Mouse (Mus musculus) intestine, embryonic 15.5 days (tissue): ENCODE results near the gene Gstz1. TPM values are rescaled to one million over a fixed set of nuclear protein-coding genes. Genes with fewer than 3 reads are reported as not detected.

ENCODE experiments used
- ATAC-seq: fragments of 200-750 bp; cut with Nextera tagmentation; 2 replicates; pipeline ENCODE4 v1.8.0; 2017; ENCODE audit warnings: moderate TSS enrichment, moderate library complexity
- H3K27ac ChIP-seq: fragments of 300-500 bp; sonication (generic); 2 replicates; pipeline ENCODE4 v1.5.1; 2015; ENCODE audit warnings: mild to moderate bottlenecking, inconsistent platforms
- H3K27me3 ChIP-seq: fragments of 300-500 bp; sonication (generic); replicated peaks from 2 replicates; pipeline ENCODE4 v1.6.1; 2015; ENCODE audit warnings: inconsistent platforms
- H3K36me3 ChIP-seq: fragments of 300-500 bp; sonication (generic); 2 replicates; pipeline ENCODE4 v1.6.1; 2015; ENCODE audit warnings: inconsistent platforms
- H3K4me1 ChIP-seq: fragments of 300-500 bp; sonication (generic); replicated peaks from 2 replicates; pipeline ENCODE4 v1.6.1; 2015; ENCODE audit warnings: inconsistent platforms
- H3K4me2 ChIP-seq: fragments of 300-500 bp; sonication (generic); replicated peaks from 2 replicates; pipeline ENCODE4 v1.6.1; 2015; ENCODE audit warnings: mild to moderate bottlenecking, inconsistent platforms
- H3K4me3 ChIP-seq: fragments of 300-500 bp; sonication (generic); replicated peaks from 2 replicates; pipeline ENCODE4 v1.5.1; 2015; ENCODE audit warnings: inconsistent platforms
- H3K9ac ChIP-seq: fragments of 300-500 bp; sonication (generic); 2 replicates; pipeline ENCODE4 v1.6.1; 2015; ENCODE audit warnings: inconsistent platforms
- H3K9me3 ChIP-seq: fragments of 300-500 bp; sonication (generic); 2 replicates; pipeline ENCODE4 v1.6.1; 2016; ENCODE audit warnings: inconsistent platforms
- WGBS: fragments of 180-500 bp; shearing (Covaris S2); methylation state at CpG from one replicate; pipeline ENCODE4 v1.1.7; 2015; 5-methylcytosine and 5-hydroxymethylcytosine counted together
- polyA plus RNA-seq: library from polyadenylated mRNA; unstranded; fragments of >200 nt; fragmentation: Nextera tagmentation; extraction: Ambion mirVana; gene quantifications from 2 replicates; pipeline ENCODE4 v1.2.1, GENCODE M21; 2015

The Gstz1 gene
- 44.8 and 48.5 TPM in 2 replicates for polyA plus RNA-seq

DNA sequence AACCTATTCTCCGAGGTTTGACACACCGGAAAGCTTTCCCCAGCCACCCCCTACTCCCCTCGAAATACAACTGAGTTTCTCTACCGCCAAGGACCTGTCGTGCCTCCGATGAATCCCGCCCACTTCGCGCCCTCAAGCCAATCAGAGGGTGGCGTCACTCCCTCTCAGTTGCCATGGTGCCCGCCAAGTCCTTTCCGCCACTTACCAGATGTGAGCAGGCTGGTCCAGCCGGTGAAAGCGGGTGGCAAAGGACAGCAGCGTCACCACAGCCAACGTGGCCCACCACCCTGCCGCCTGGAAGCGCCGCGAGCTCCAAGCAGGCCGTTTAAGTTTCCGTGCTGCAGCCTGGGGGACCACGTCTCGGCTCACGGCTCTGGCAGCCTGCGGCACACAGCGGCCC, at the start of gene Gstz1:
Gene Gstz1 (plus strand): TSS at position 200 of the 400 bp plus-strand sequence.
- under 1% methylated on average over 27 of the region's 27 CpGs for WGBS
- no peaks in the 10 kb centered on the region for H3K9me3 ChIP-seq
- peak; percentile 88 for ATAC-seq
- no peaks in the 10 kb centered on the region for H3K27me3 ChIP-seq
- H3K9ac ChIP-seq: peak within 1 kb of the TSS; percentile 83
- H3K4me1 ChIP-seq: peaks cover 6% of the 10 kb centered on the region
- H3K4me2 ChIP-seq: peak within 1 kb of the TSS; percentile 77
- 0 out of 2 replicates have a peak, but pooled peaks cover 4% of the 10 kb centered on the region for H3K36me3 ChIP-seq
- peak within 1 kb of the TSS; percentile 97 for H3K27ac ChIP-seq
- peak within 1 kb of the TSS; percentile 98 for H3K4me3 ChIP-seq

DNA sequence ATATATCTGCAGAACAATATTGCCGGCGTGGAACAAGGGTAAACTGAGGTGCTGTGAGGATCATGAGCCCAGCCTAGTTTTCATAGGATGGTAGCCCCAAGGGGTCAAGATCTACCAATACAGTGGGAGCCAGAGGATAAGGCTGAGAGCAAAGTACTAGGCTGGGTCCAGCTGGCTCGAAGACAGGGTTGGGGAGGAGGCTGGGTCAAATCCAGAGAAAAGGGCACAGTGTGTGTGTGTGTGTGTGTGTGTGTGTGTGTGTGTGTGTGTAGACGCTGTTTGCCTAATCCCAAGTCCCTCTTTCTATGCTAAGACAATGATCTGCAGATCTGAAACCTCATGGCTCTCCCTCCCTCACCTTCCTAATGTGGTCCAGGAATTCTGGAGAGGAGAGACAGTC, 46.6 kb upstream of the Gstz1 start:
- Histone ChIP-seq H3K4me3 (no peak overlapping the region), H3K36me3 (no peaks in the 10 kb centered on the region), H3K9me3 (no peaks in the 10 kb centered on the region), H3K9ac (no peak overlapping the region), H3K27ac (no peak overlapping the region), H3K4me2 (no peak overlapping the region), H3K27me3 (peaks cover 29% of the 10 kb centered on the region), H3K4me1 (peaks cover 8% of the 10 kb centered on the region; the same call in 1 of the 2 replicates)
- WGBS: 78% methylated on average over 4 of the region's 4 CpGs
- no peak for ATAC-seq

DNA sequence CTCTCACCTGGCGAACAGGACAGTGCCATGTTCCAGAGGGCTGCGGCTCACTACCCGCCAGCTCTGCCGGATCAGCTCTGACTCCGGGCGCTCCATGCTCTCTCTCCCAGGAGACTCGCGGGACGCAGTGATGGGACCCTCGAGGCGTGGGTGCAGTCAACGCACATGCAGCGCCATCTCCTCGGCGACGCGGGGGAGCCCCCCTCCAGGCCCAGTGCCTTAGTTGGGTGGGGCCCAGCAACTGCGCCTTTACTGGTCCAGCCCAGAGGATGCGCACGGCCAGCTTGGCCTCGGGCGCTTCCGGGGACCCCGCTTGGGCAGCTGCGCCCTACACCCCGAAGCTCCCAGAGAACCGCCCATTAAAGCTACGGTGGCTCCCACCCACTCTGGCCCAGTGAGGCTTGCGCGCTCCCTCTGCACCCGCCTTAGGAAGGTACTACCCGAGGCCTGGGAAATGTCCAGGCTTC, 44.8 kb upstream of the Gstz1 start, which contains the start of gene Ngb:
Gene Ngb (minus strand): TSS at position 375 of the 467 bp plus-strand sequence.
- Histone ChIP-seq H3K4me1 (peaks cover 8% of the 10 kb centered on the region; the same call in 1 of the 2 replicates), H3K9me3 (no peaks in the 10 kb centered on the region), H3K4me2 (peak within 1 kb of the TSS; percentile 63), H3K36me3 (no peaks in the 10 kb centered on the region), H3K27me3 (peaks cover 29% of the 10 kb centered on the region), H3K27ac (no peak within 1 kb of the TSS), H3K9ac (no peak within 1 kb of the TSS), H3K4me3 (peak within 1 kb of the TSS; percentile 26; the same call in 1 of the 2 replicates)
- 3% methylated on average over 32 of the region's 32 CpGs for WGBS
- peak; percentile 55; the same call in 1 of the 2 replicates for ATAC-seq

DNA sequence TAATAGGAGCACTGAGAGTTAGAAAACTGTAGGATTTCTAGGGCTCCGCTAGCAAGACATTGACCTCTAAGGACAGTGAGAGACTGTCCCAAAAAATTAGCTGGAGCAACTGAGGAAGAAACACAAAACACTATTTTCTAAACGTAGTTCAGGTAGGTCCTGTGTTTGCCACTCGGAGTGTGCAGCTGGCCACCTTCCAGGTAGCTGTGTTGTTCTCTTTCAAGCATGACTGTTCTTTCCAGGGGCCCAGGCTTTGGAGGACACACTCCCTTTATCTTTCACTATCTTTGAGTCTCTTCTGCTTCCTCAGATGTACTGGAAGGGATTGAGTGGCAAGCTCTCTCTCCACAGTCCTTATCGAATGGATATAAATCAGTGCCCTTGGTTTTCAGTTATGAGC, 43.5 kb upstream of the Gstz1 start:
- Histone ChIP-seq H3K4me3 (no peak overlapping the region), H3K9me3 (no peaks in the 10 kb centered on the region), H3K27ac (no peak overlapping the region), H3K4me2 (no peak overlapping the region), H3K27me3 (peaks cover 27% of the 10 kb centered on the region), H3K9ac (no peak overlapping the region), H3K4me1 (peaks cover 8% of the 10 kb centered on the region; the same call in 1 of the 2 replicates), H3K36me3 (0 out of 2 replicates have a peak, but pooled peaks cover 3% of the 10 kb centered on the region)
- WGBS: 91% methylated on average over 4 of the region's 4 CpGs
- ATAC-seq: no peak

DNA sequence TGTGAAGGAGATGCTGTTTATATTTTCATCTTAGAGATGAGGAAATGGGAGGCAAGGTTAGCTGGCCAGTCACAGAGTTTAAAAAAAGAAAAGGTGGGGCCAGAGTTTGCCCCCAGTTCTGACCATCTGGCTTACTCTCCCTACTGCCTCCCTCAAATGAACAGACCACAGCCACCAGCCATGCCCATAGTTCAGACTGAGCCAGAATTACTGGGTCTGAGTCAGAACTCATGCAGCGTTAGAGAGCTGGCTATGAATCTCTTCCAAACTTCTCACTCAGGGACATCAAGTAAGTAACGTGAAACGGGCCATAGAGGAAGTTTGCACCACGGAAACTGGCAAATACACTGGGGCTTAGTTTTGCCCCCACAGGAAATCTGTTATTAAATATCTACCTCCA, 42.2 kb upstream of the Gstz1 start:
- H3K27ac ChIP-seq: no peak overlapping the region
- peaks cover 8% of the 10 kb centered on the region; the same call in 1 of the 2 replicates for H3K4me1 ChIP-seq
- H3K36me3 ChIP-seq: 0 out of 2 replicates have a peak, but pooled peaks cover 3% of the 10 kb centered on the region
- H3K9ac ChIP-seq: no peak overlapping the region
- peaks cover 24% of the 10 kb centered on the region for H3K27me3 ChIP-seq
- H3K9me3 ChIP-seq: no peaks in the 10 kb centered on the region
- H3K4me3 ChIP-seq: no peak overlapping the region
- H3K4me2 ChIP-seq: no peak overlapping the region
- 82% methylated on average over 4 of the region's 4 CpGs for WGBS
- no peak for ATAC-seq

DNA sequence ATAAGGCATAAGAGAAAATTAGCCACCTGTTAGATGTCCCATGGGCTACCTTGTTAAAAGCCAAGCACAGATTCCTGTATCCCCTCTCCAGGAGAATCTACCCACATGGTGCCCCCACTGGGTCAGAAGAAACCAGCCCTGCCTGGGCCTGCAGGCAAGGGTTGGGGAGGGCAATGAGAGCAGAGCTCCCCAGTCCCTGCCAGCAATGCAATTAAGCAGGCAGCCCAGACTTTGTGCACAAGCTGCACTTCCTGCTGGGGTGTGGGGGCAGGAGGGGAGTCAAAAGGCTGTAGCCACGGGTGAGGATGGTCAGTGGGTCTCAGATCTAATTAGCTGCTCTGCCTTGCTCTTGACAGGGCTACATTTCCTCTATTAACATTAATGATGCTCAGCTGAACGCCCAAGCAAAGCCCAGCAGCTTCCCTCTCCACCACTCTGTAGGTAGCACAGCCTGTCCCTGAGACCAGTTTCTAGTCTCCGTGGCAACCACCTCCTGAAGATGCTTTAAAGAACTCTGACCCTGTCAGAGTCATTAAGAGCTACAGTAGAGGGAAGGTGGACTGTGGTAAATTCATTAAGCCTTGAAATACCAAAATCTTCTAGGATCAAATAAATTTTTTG, 39.5 kb upstream of the Gstz1 start:
- Histone ChIP-seq H3K36me3 (peaks cover 10% of the 10 kb centered on the region; the same call in 1 of the 2 replicates), H3K27ac (no peak overlapping the region), H3K4me2 (no peak overlapping the region), H3K4me1 (peaks cover under 1% of the 10 kb centered on the region; the same call in 1 of the 2 replicates), H3K4me3 (no peak overlapping the region), H3K9me3 (no peaks in the 10 kb centered on the region), H3K9ac (no peak overlapping the region), H3K27me3 (peaks cover 6% of the 10 kb centered on the region)
- no peak for ATAC-seq
- 46% methylated on average over 3 of the region's 3 CpGs for WGBS

GRCm38 (mm10) chr12:87121918-87122589, 24.9 kb upstream of the Gstz1 start:
- ATAC-seq: no peak
- no peak overlapping the region for H3K9ac ChIP-seq
- no peak overlapping the region for H3K4me3 ChIP-seq
- H3K4me1 ChIP-seq: no peaks in the 10 kb centered on the region
- no peak overlapping the region for H3K27ac ChIP-seq
- H3K27me3 ChIP-seq: no peaks in the 10 kb centered on the region
- H3K4me2 ChIP-seq: no peak overlapping the region
- peaks cover 3% of the 10 kb centered on the region; the same call in 1 of the 2 replicates for H3K36me3 ChIP-seq
- WGBS: 80% methylated on average over 4 of the region's 4 CpGs
- no peaks in the 10 kb centered on the region for H3K9me3 ChIP-seq

DNA sequence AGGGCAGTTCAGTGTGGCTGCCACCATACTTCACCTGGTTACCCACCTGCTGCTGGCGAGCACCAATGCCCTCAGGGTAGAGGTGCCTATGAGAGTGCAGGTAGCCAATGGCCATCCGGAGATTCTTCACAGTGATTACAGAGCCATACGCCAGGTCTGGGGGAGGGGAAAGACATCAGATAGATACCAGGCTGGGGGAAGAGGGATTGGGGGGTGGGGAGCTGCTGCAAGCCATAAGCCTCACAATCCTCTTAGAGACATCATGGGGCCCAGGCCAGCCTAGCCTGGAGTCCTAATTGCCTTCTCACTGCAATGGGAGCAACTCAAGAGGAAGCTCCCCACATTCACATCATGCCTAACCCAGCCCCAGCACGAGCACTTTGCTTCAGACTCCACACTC, 19.7 kb upstream of the Gstz1 start:
- no peaks in the 10 kb centered on the region for H3K27me3 ChIP-seq
- no peaks in the 10 kb centered on the region for H3K4me1 ChIP-seq
- WGBS: 76% methylated on average over 4 of the region's 4 CpGs
- H3K4me2 ChIP-seq: no peak overlapping the region
- no peak overlapping the region for H3K27ac ChIP-seq
- H3K4me3 ChIP-seq: no peak overlapping the region
- H3K36me3 ChIP-seq: peaks cover under 1% of the 10 kb centered on the region; the same call in 1 of the 2 replicates
- no peak overlapping the region for H3K9ac ChIP-seq
- ATAC-seq: no peak
- no peaks in the 10 kb centered on the region for H3K9me3 ChIP-seq

DNA sequence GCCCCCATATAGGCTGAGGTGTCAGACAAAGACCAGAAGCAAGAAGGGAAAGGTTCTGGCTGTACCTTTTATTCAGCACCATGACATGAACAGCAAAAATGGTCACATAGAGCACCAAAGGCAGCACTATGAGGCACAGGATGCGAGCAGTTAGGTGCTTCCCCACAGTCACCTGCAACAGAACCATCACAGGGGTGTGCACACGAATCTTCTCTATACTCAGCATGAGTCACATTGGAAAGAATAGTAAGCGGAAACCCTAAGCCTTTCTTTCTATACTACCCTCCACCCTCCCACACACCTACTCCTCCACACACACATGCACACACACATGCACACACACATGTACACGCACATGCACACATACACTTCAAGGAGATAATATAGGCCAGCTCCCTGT, 16.7 kb upstream of the Gstz1 start:
- Histone ChIP-seq H3K9me3 (no peaks in the 10 kb centered on the region), H3K4me3 (no peak overlapping the region), H3K27me3 (no peaks in the 10 kb centered on the region), H3K27ac (no peak overlapping the region), H3K9ac (no peak overlapping the region), H3K4me2 (no peak overlapping the region), H3K36me3 (no peaks in the 10 kb centered on the region), H3K4me1 (no peaks in the 10 kb centered on the region)
- WGBS: 87% methylated on average over 4 of the region's 4 CpGs
- ATAC-seq: no peak

GRCm38 (mm10) chr12:87131181-87131580, 15.8 kb upstream of the Gstz1 start:
- no peaks in the 10 kb centered on the region for H3K36me3 ChIP-seq
- no peak overlapping the region for H3K4me2 ChIP-seq
- no peaks in the 10 kb centered on the region for H3K4me1 ChIP-seq
- 72% methylated on average over 2 of the region's 2 CpGs for WGBS
- H3K9me3 ChIP-seq: no peaks in the 10 kb centered on the region
- no peaks in the 10 kb centered on the region for H3K27me3 ChIP-seq
- no peak overlapping the region for H3K27ac ChIP-seq
- ATAC-seq: no peak
- no peak overlapping the region for H3K9ac ChIP-seq
- H3K4me3 ChIP-seq: no peak overlapping the region

- Histone ChIP-seq H3K4me3 (no peak overlapping the region), H3K9me3 (no peaks in the 10 kb centered on the region), H3K27me3 (no peaks in the 10 kb centered on the region), H3K27ac (no peak overlapping the region), H3K4me1 (no peaks in the 10 kb centered on the region), H3K4me2 (no peak overlapping the region), H3K9ac (no peak overlapping the region), H3K36me3 (no peaks in the 10 kb centered on the region)
- 58% methylated on average over 3 of the region's 3 CpGs for WGBS
- ATAC-seq: no peak
Observed at GRCm38 (mm10) chr12:87131619-87132018, 15.3 kb upstream of the Gstz1 start.

DNA sequence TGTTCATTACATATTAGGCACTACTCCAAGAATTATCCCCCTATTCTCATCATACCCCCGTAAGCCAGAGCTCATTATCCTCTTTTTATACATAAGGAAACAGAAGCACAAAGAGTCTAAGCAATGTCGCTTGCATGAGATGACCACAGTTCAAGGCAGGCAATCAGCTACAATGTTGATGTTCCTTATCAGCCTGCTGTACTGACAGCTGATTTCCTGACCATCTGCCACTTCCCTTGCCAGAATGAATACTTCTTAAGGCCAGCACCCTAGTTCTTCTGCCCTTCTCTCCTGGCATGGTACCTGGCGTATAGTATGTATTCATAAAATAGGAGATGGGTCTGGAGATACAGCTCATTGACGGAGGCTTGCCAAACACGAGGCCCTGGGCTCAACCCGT, 14.8 kb upstream of the Gstz1 start:
- no peak overlapping the region for H3K27ac ChIP-seq
- 92% methylated on average over 6 of the region's 6 CpGs for WGBS
- H3K9me3 ChIP-seq: no peaks in the 10 kb centered on the region
- no peaks in the 10 kb centered on the region for H3K27me3 ChIP-seq
- H3K4me2 ChIP-seq: no peak overlapping the region
- H3K9ac ChIP-seq: no peak overlapping the region
- H3K4me1 ChIP-seq: no peaks in the 10 kb centered on the region
- no peaks in the 10 kb centered on the region for H3K36me3 ChIP-seq
- no peak overlapping the region for H3K4me3 ChIP-seq
- no peak for ATAC-seq
